Mouse (Mus musculus): Measurements from ENCODE around the gene Akap13.
A peak's percentile ranks its signal among the peaks of the same experiment; 100 is the strongest.

Gene Akap13

GRCm38 (mm10) chr7:75642178-75642777 lies 186.9 kb downstream of the Akap13 start:
- DNase-seq = peak; percentile 56 to 59

GRCm38 (mm10) chr7:75642846-75643563 lies 187.7 kb downstream of the Akap13 start:
- DNase-seq = no peak

GRCm38 (mm10) chr7:75643986-75644385 lies 188.7 kb downstream of the Akap13 start:
- no peak for DNase-seq

GRCm38 (mm10) chr7:75644585-75644984 lies 189.3 kb downstream of the Akap13 start:
- DNase-seq = no peak

- no peak for DNase-seq
Measured at GRCm38 (mm10) chr7:75645156-75645933, 190.0 kb downstream of the Akap13 start.

GRCm38 (mm10) chr7:75648051-75648450 lies 192.7 kb downstream of the Akap13 start:
- DNase-seq = no peak

- peak in 1 of 2 experiments; percentile 40 for DNase-seq
Measured at GRCm38 (mm10) chr7:75648961-75649360, 193.6 kb downstream of the Akap13 start.

- no peak for DNase-seq
Measured at GRCm38 (mm10) chr7:75649966-75650365, 194.6 kb downstream of the Akap13 start.

GRCm38 (mm10) chr7:75653684-75654317 lies 198.5 kb downstream of the Akap13 start:
- DNase-seq = no peak

GRCm38 (mm10) chr7:75655180-75656074 lies 200.1 kb downstream of the Akap13 start:
- DNase-seq = no peak

- no peak for DNase-seq
Measured at GRCm38 (mm10) chr7:75656297-75656852, 201.0 kb downstream of the Akap13 start.

- no peak for DNase-seq
Measured at GRCm38 (mm10) chr7:75656896-75657295, 201.6 kb downstream of the Akap13 start.

GRCm38 (mm10) chr7:75664455-75664854 lies 209.1 kb downstream of the Akap13 start:
- no peak for DNase-seq

GRCm38 (mm10) chr7:75666982-75667381 lies 211.6 kb downstream of the Akap13 start:
- DNase-seq = no peak

- no peak for DNase-seq
Measured at GRCm38 (mm10) chr7:75667531-75667930, 212.2 kb downstream of the Akap13 start.

- no peak for DNase-seq
Measured at GRCm38 (mm10) chr7:75668396-75668795, 213.1 kb downstream of the Akap13 start.

GRCm38 (mm10) chr7:75669416-75669815 lies 214.1 kb downstream of the Akap13 start:
- no peak for DNase-seq

GRCm38 (mm10) chr7:75679631-75680030 lies 224.3 kb downstream of the Akap13 start:
- DNase-seq = no peak

- no peak for DNase-seq
Measured at GRCm38 (mm10) chr7:75682901-75683300, 227.6 kb downstream of the Akap13 start.

- DNase-seq = no peak
Measured at GRCm38 (mm10) chr7:75683410-75683809, 228.1 kb downstream of the Akap13 start.

GRCm38 (mm10) chr7:75684976-75685375 lies 229.6 kb downstream of the Akap13 start:
- DNase-seq = no peak

Measured in lung, postnatal 4 days (tissue).